Mouse (Mus musculus) forebrain, embryonic 11.5 days (tissue): ENCODE data around the gene Dus3l. TPM values are rescaled to one million over a fixed set of nuclear protein-coding genes. Genes with fewer than 3 reads are reported as not detected.

Experiments
- ATAC-seq: fragments of 200-750 bp; cut with Nextera tagmentation; replicated peaks from 2 replicates; pipeline ENCODE4 v1.8.0; 2017; ENCODE audit warnings: moderate TSS enrichment; ENCODE audit not compliant: low FRiP score
- DNase-seq: peaks from one replicate; pipeline ENCODE4 v3.0.0-alpha.2; 2017; ENCODE audit warnings: low spot score
- H3K27ac ChIP-seq: fragments of 300-500 bp; sonication (generic); 2 replicates; pipeline ENCODE4 v1.5.1; 2014; ENCODE audit warnings: low read depth, low read length
- H3K27me3 ChIP-seq: fragments of 300-500 bp; sonication (generic); 2 replicates; pipeline ENCODE4 v1.6.1; 2014; ENCODE audit warnings: mild to moderate bottlenecking, low read length, mixed read lengths; ENCODE audit not compliant: control insufficient read depth, insufficient read depth
- H3K36me3 ChIP-seq: fragments of 300-500 bp; sonication (generic); 2 replicates; pipeline ENCODE4 v1.6.1; 2014; ENCODE audit warnings: mild to moderate bottlenecking, low read length, moderate library complexity, mixed read lengths; ENCODE audit not compliant: control insufficient read depth, insufficient read depth
- H3K4me1 ChIP-seq: fragments of 300-500 bp; sonication (generic); replicated peaks from 2 replicates; pipeline ENCODE4 v1.6.1; 2014; ENCODE audit warnings: low read length, mixed read lengths; ENCODE audit not compliant: control insufficient read depth, insufficient read depth
- H3K4me2 ChIP-seq: fragments of 300-500 bp; sonication (generic); 2 replicates; pipeline ENCODE4 v1.6.1; 2014; ENCODE audit warnings: low read depth, mild to moderate bottlenecking, low read length, moderate library complexity, mixed read lengths; ENCODE audit not compliant: severe bottlenecking
- H3K4me3 ChIP-seq: fragments of 300-500 bp; sonication (generic); 2 replicates; pipeline ENCODE4 v1.5.1; 2014; ENCODE audit warnings: low read depth, low read length
- H3K9ac ChIP-seq: fragments of 300-500 bp; sonication (generic); 2 replicates; pipeline ENCODE4 v1.6.1; 2014; ENCODE audit warnings: low read length
- H3K9me3 ChIP-seq: fragments of 300-500 bp; sonication (generic); 2 replicates; pipeline ENCODE4 v1.6.1; 2016; ENCODE audit warnings: low read length, mixed read lengths; ENCODE audit not compliant: control insufficient read depth
- WGBS: fragments of 180-500 bp; shearing (Covaris S2); extraction: QIAGEN DNeasy Blood & Tissue Kit; methylation state at CpG from one replicate; pipeline ENCODE4 v1.1.7; 2014; 5-methylcytosine and 5-hydroxymethylcytosine counted together
- polyA plus RNA-seq: library from polyadenylated mRNA; unstranded; fragments of >200 nt; fragmentation: Nextera tagmentation; extraction: Ambion mirVana; gene quantifications from 2 replicates; pipeline ENCODE4 v1.2.1, GENCODE M21; 2014

The Dus3l gene
- polyA plus RNA-seq, 1 experiment from 2014 or later: 40.4 TPM

- no peak overlapping the region for H3K4me3 ChIP-seq
- H3K4me1 ChIP-seq: peaks cover 15% of the 10 kb centered on the region; the same call in 1 of the 2 replicates
- whole genome bisulfite sequencing: 69% methylated on average over 7 of the region's 7 CpGs
Observed at GRCm38 (mm10) chr17:56759261-56759660, 5.3 kb upstream of the Dus3l start.

GRCm38 (mm10) chr17:56761077-56761476 is 3.5 kb upstream of the Dus3l start:
- H3K27me3 ChIP-seq: peaks cover 18% of the 10 kb centered on the region
- no peak overlapping the region for H3K27ac ChIP-seq
- no peaks in the 10 kb centered on the region for H3K36me3 ChIP-seq
- H3K9me3 ChIP-seq: no peaks in the 10 kb centered on the region
- 74% methylated on average over 3 of the region's 3 CpGs for WGBS
- H3K4me1 ChIP-seq: peaks cover 19% of the 10 kb centered on the region
- DNase-seq (no peak), ATAC-seq (no peak)
- no peak overlapping the region for H3K4me3 ChIP-seq
- no peak overlapping the region for H3K4me2 ChIP-seq
- no peak overlapping the region for H3K9ac ChIP-seq

More at GRCm38 (mm10) chr17:56759261-56759660, 5.3 kb upstream of the Dus3l start:
- H3K9me3 ChIP-seq: no peaks in the 10 kb centered on the region
- H3K27ac ChIP-seq: no peak overlapping the region
- no peak overlapping the region for H3K4me2 ChIP-seq
- ATAC-seq (no peak), DNase-seq (no peak)
- H3K36me3 ChIP-seq: no peaks in the 10 kb centered on the region
- H3K9ac ChIP-seq: no peak overlapping the region
- H3K27me3 ChIP-seq: peaks cover 37% of the 10 kb centered on the region

- Histone ChIP-seq H3K4me2 (peak overlapping the region; percentile 83), H3K4me1 (peaks cover 18% of the 10 kb centered on the region), H3K36me3 (no peaks in the 10 kb centered on the region), H3K27me3 (peaks cover 9% of the 10 kb centered on the region), H3K9me3 (no peaks in the 10 kb centered on the region), H3K4me3 (peak overlapping the region; percentile 40), H3K9ac (peak overlapping the region; percentile 65), H3K27ac (peak overlapping the region; percentile 93)
- ATAC-seq (peak; percentile 40), DNase-seq (peak; percentile 96)
- 0% methylated on average over 28 of the region's 28 CpGs for WGBS
Observed at GRCm38 (mm10) chr17:56761991-56762410, 2.6 kb upstream of the Dus3l start.

GRCm38 (mm10) chr17:56762769-56763731 is 1.5 kb upstream of the Dus3l start:
- WGBS: 48% methylated on average over 27 of the region's 27 CpGs
- Histone ChIP-seq H3K27me3 (no peaks in the 10 kb centered on the region; the same call in none of the 2 replicates), H3K4me3 (no peak overlapping the region), H3K9me3 (no peaks in the 10 kb centered on the region), H3K4me2 (no peak overlapping the region; the same call in 1 of the 2 replicates), H3K27ac (peak overlapping the region; percentile 93), H3K4me1 (peaks cover 15% of the 10 kb centered on the region), H3K36me3 (peaks cover 5% of the 10 kb centered on the region; the same call in 1 of the 2 replicates), H3K9ac (peak overlapping the region; percentile 65; the same call in 1 of the 2 replicates)
- no peak for ATAC-seq
- DNase-seq: peak; percentile 72

GRCm38 (mm10) chr17:56763741-56764250 is 761 bp upstream of the Dus3l start:
- ATAC-seq (no peak), DNase-seq (no peak)
- H3K36me3 ChIP-seq: peaks cover 6% of the 10 kb centered on the region; the same call in 1 of the 2 replicates
- no peak overlapping the region for H3K27ac ChIP-seq
- H3K4me1 ChIP-seq: peaks cover 15% of the 10 kb centered on the region
- peak overlapping the region; percentile 81; the same call in 1 of the 2 replicates for H3K9ac ChIP-seq
- WGBS: 72% methylated on average over 8 of the region's 8 CpGs
- H3K4me2 ChIP-seq: peak overlapping the region; percentile 64; the same call in 1 of the 2 replicates
- no peaks in the 10 kb centered on the region; the same call in none of the 2 replicates for H3K27me3 ChIP-seq
- H3K9me3 ChIP-seq: no peaks in the 10 kb centered on the region
- H3K4me3 ChIP-seq: peak overlapping the region; percentile 82; the same call in 1 of the 2 replicates

GRCm38 (mm10) chr17:56765431-56765830 is 874 bp downstream of the Dus3l start:
- H3K36me3 ChIP-seq: peaks cover 12% of the 10 kb centered on the region; the same call in 1 of the 2 replicates
- peak overlapping the region; percentile 81 for H3K9ac ChIP-seq
- H3K9me3 ChIP-seq: no peaks in the 10 kb centered on the region
- peak overlapping the region; percentile 82 for H3K4me3 ChIP-seq
- DNase-seq (no peak), ATAC-seq (peak; percentile 2; the same call in 1 of the 2 replicates)
- H3K27ac ChIP-seq: no peak overlapping the region
- no peaks in the 10 kb centered on the region; the same call in none of the 2 replicates for H3K27me3 ChIP-seq
- 57% methylated on average over 12 of the region's 12 CpGs for WGBS
- H3K4me1 ChIP-seq: peaks cover 15% of the 10 kb centered on the region
- H3K4me2 ChIP-seq: peak overlapping the region; percentile 64

GRCm38 (mm10) chr17:56766631-56767405 is 2.3 kb downstream of the Dus3l start:
- Histone ChIP-seq H3K4me3 (no peak overlapping the region), H3K27ac (no peak overlapping the region), H3K27me3 (no peaks in the 10 kb centered on the region), H3K36me3 (peaks cover 12% of the 10 kb centered on the region; the same call in 1 of the 2 replicates), H3K4me2 (no peak overlapping the region), H3K4me1 (peaks cover 12% of the 10 kb centered on the region), H3K9me3 (no peaks in the 10 kb centered on the region), H3K9ac (no peak overlapping the region)
- DNase-seq (no peak), ATAC-seq (no peak)
- WGBS: 94% methylated on average over 27 of the region's 27 CpGs
